Mouse (Mus musculus) brain, embryonic 14.5 days (tissue): Measurements from ENCODE around the gene Ddx24.

ENCODE experiments used
- CTCF ChIP-seq: fragments of 200-500 bp; IDR thresholded peaks from 2 replicates; pipeline ENCODE4 v1.5.1; 2012; ENCODE audit warnings: inconsistent platforms, mild to moderate bottlenecking, moderate library complexity, borderline replicate concordance; ENCODE audit not compliant: insufficient read depth, insufficient read length; ENCODE audit errors: extremely low read depth
- POLR2A ChIP-seq: fragments of 200-500 bp; IDR thresholded peaks from 2 replicates; pipeline ENCODE4 v1.6.1; 2012; ENCODE audit warnings: mild to moderate bottlenecking, inconsistent platforms, borderline replicate concordance; ENCODE audit not compliant: poor library complexity, insufficient read depth, insufficient read length, severe bottlenecking; ENCODE audit errors: extremely low read depth

- TF ChIP-seq CTCF (no peak), POLR2A (no peak)
These were observed 66.5 kb downstream of the Ddx24 start for GRCm38 (mm10) chr12:103358951-103359801.
